Mouse (Mus musculus) neural tube, embryonic 11.5 days (tissue): Measurements from ENCODE around the gene Aplf. TPM values are rescaled to one million over a fixed set of nuclear protein-coding genes. Genes with fewer than 3 reads are reported as not detected.

ENCODE experiments used
- ATAC-seq: fragments of 200-750 bp; cut with Nextera tagmentation; 2 replicates; pipeline ENCODE4 v1.8.0; 2017; ENCODE audit warnings: moderate number of reproducible peaks, mild to moderate bottlenecking, moderate TSS enrichment, moderate library complexity; ENCODE audit not compliant: insufficient read depth, low FRiP score, low TSS enrichment
- DNase-seq: peaks from one replicate; pipeline ENCODE4 v3.0.0-alpha.2; 2015; ENCODE audit warnings: low spot score
- H3K27ac ChIP-seq: fragments of 300-500 bp; sonication (generic); 2 replicates; pipeline ENCODE4 v1.5.1; 2014; ENCODE audit warnings: low read depth, mild to moderate bottlenecking, low read length
- H3K27me3 ChIP-seq: fragments of 300-500 bp; sonication (generic); 2 replicates; pipeline ENCODE4 v1.6.1; 2014; ENCODE audit warnings: mild to moderate bottlenecking, low read length, mixed read lengths; ENCODE audit not compliant: control insufficient read depth, insufficient read depth
- H3K36me3 ChIP-seq: fragments of 300-500 bp; sonication (generic); 2 replicates; pipeline ENCODE4 v1.6.1; 2014; ENCODE audit warnings: mild to moderate bottlenecking, low read length, moderate library complexity, mixed read lengths; ENCODE audit not compliant: control insufficient read depth, insufficient read depth
- H3K4me1 ChIP-seq: fragments of 300-500 bp; sonication (generic); 2 replicates; pipeline ENCODE4 v1.6.1; 2014; ENCODE audit warnings: low read length, mixed read lengths; ENCODE audit not compliant: control insufficient read depth, insufficient read depth
- H3K4me2 ChIP-seq: fragments of 300-500 bp; sonication (generic); 2 replicates; pipeline ENCODE4 v1.6.1; 2014; ENCODE audit warnings: low read depth, mild to moderate bottlenecking, moderate library complexity
- H3K4me3 ChIP-seq: fragments of 300-500 bp; sonication (generic); 2 replicates; pipeline ENCODE4 v1.5.1; 2014; ENCODE audit warnings: low read depth, low read length
- H3K9ac ChIP-seq: fragments of 300-500 bp; sonication (generic); 2 replicates; pipeline ENCODE4 v1.6.1; 2014; ENCODE audit warnings: mild to moderate bottlenecking, low read length
- H3K9me3 ChIP-seq: fragments of 300-500 bp; sonication (generic); 2 replicates; pipeline ENCODE4 v1.6.1; 2016; ENCODE audit warnings: low read length; ENCODE audit not compliant: control insufficient read depth
- WGBS: fragments of 180-500 bp; shearing (Covaris S2); extraction: QIAGEN DNeasy Blood & Tissue Kit; methylation state at CpG from one replicate; pipeline ENCODE4 v1.1.7; 2014; 5-methylcytosine and 5-hydroxymethylcytosine counted together
- polyA plus RNA-seq: library from polyadenylated mRNA; unstranded; fragments of >200 nt; fragmentation: Nextera tagmentation; extraction: Ambion mirVana; gene quantifications from 2 replicates; pipeline ENCODE4 v1.2.1, GENCODE M21; 2014

Aplf gene
- polyA plus RNA-seq, 1 experiment from 2014 or later: 14.9 TPM

DNA sequence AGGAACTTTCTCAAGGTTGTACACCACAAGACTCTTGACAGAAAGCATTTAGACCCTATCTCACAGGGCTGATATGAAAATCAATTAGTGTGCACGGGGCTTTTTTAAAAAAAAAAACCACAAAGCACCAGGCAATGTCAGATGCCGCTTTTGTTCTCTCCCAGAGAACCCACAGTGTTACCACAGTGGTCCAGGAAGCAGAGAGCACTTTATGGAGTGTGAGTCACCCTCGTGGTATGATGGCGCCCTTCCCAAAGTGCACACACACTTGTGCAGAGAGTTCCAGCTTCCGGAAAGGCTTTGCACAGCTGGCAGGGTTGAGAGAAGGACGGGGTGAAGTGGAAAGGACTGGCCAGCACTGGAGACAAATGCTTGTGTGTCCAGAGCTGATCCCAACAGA lies 89.5 kb downstream of the Aplf start:
- DNase-seq (no peak), ATAC-seq (no peak)
- no peaks in the 10 kb centered on the region for H3K27me3 ChIP-seq
- WGBS: 83% methylated on average over 6 of the region's 6 CpGs
- no peaks in the 10 kb centered on the region for H3K9me3 ChIP-seq
- H3K9ac ChIP-seq: no peak overlapping the region
- H3K27ac ChIP-seq: no peak overlapping the region
- H3K4me1 ChIP-seq: no peaks in the 10 kb centered on the region
- no peak overlapping the region for H3K4me2 ChIP-seq
- no peak overlapping the region for H3K4me3 ChIP-seq
- H3K36me3 ChIP-seq: no peaks in the 10 kb centered on the region

- no peaks in the 10 kb centered on the region for H3K9me3 ChIP-seq
- no peaks in the 10 kb centered on the region for H3K27me3 ChIP-seq
- no peaks in the 10 kb centered on the region for H3K36me3 ChIP-seq
- H3K4me1 ChIP-seq: no peaks in the 10 kb centered on the region
- no peak overlapping the region for H3K9ac ChIP-seq
- no peak for ATAC-seq
- DNase-seq: no peak
- no peak overlapping the region for H3K27ac ChIP-seq
- no peak overlapping the region for H3K4me2 ChIP-seq
- no peak overlapping the region for H3K4me3 ChIP-seq
- WGBS: 88% methylated on average over 18 of the region's 18 CpGs
Measured at GRCm38 (mm10) chr6:87581581-87581980, 90.4 kb downstream of the Aplf start.

DNA sequence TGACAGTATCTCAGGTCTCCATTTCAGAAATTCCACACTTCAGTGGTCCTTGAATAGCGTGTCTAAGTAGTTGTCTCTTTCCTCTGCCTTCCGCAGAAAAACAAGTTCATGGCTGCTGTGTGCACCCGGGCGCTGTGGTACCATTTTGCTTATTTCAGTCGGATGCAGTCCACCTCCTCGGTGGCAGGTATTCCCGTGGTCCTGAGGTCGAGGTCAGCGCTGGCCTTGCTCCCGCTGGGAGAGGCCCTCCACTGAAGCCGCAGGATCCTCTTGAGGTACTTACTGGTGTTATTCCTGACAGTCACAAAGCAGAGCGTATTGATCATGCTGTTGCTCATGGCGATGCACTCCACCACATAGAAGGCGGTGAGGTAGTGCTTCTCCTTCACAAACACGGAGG lies 90.9 kb downstream of the Aplf start:
- Histone ChIP-seq H3K4me1 (no peaks in the 10 kb centered on the region), H3K9ac (no peak overlapping the region), H3K4me3 (no peak overlapping the region), H3K27ac (no peak overlapping the region), H3K36me3 (no peaks in the 10 kb centered on the region), H3K9me3 (no peaks in the 10 kb centered on the region), H3K27me3 (no peaks in the 10 kb centered on the region), H3K4me2 (no peak overlapping the region)
- DNase-seq (no peak), ATAC-seq (no peak)
- WGBS: 86% methylated on average over 15 of the region's 15 CpGs

Other genes starting within 250 kb of the Aplf start
- gene Bmp10, start 243.2 kb downstream of the Aplf start, polyA plus RNA-seq: not detected in 2 replicates
- 2.5 and 3.4 TPM in 2 replicates for gene Arhgap25, start 138.9 kb downstream of the Aplf start, polyA plus RNA-seq
- 3.4 and 3.6 TPM in 2 replicates for gene Prokr1, start 81.5 kb downstream of the Aplf start, polyA plus RNA-seq
- gene Efcc1, start 58.7 kb upstream of the Aplf start, polyA plus RNA-seq: 6.2 and 6.4 TPM in 2 replicates
- 2.6 and 4.3 TPM in 2 replicates for gene Gp9, start 105.9 kb upstream of the Aplf start, polyA plus RNA-seq
- 7.9 and 8.4 TPM in 2 replicates for gene Rab43, start 140.0 kb upstream of the Aplf start, polyA plus RNA-seq
- 2.7 and 4.6 TPM in 2 replicates for gene Gm45140, start 163.6 kb upstream of the Aplf start, polyA plus RNA-seq
- gene Isy1, start 166.6 kb upstream of the Aplf start, polyA plus RNA-seq: 45.6 and 59.3 TPM in 2 replicates
- gene Cnbp, start 178.9 kb upstream of the Aplf start, polyA plus RNA-seq: 1,129 and 1,155 TPM in 2 replicates
- 156 and 169 TPM in 2 replicates for gene Copg1, start 215.6 kb upstream of the Aplf start, polyA plus RNA-seq
- gene Hmces, start 241.7 kb upstream of the Aplf start, polyA plus RNA-seq: 44.7 and 49.0 TPM in 2 replicates